Mouse (Mus musculus) granulocyte monocyte progenitor cell, adult 5-6 weeks (primary cell): ENCODE results near the gene Rnf214. TPM values are rescaled to one million over a fixed set of nuclear protein-coding genes. Genes with fewer than 3 reads are reported as not detected.

Experiments
- ATAC-seq: replicated peaks from 2 replicates; pipeline ENCODE4 v1.8.0; 2016; ENCODE audit warnings: mild to moderate bottlenecking, moderate TSS enrichment, inconsistent platforms; ENCODE audit not compliant: poor library complexity, severe bottlenecking
- total RNA-seq, 2 experiments: library from RNA; stranded (forward) in 1 of 2; stranded (reverse) in 1 of 2; fragments of 200-712, 200-1000 nt in 1 of 2; fragments of >200 nt in 1 of 2; fragmentation: Nextera tagmentation in 1 of 2; gene quantifications; 2 replicates each; pipeline ENCODE4 v1.2.3; 2014 to 2017

The Rnf214 gene
- total RNA-seq, 2 experiments from 2014 or later: 22.4 to 31.6 TPM

- ATAC-seq: peak; percentile 13; the same call in 1 of the 2 replicates
Measured at GRCm38 (mm10) chr9:45827663-45828290, 78.9 kb downstream of the Rnf214 start.

- peak; percentile 50 for ATAC-seq
Measured at GRCm38 (mm10) chr9:45818406-45819011, 88.2 kb downstream of the Rnf214 start.

GRCm38 (mm10) chr9:45815525-45815924 is 91.2 kb downstream of the Rnf214 start:
- peak; percentile 71 for ATAC-seq

- ATAC-seq: no peak
Measured at GRCm38 (mm10) chr9:45815113-45815512, 91.6 kb downstream of the Rnf214 start.

Other genes with a start within 250 kb of the Rnf214 start
- 19.8 and 22.3 TPM in 2 replicates for gene Cep164, start 78.2 kb downstream of the Rnf214 start, total RNA-seq (2014; fragmentation: Nextera tagmentation)
- gene Cep164, start 78.2 kb downstream of the Rnf214 start, total RNA-seq (2017): 18.5 and 22.1 TPM in 2 replicates
- 44.3 and 77.0 TPM in 2 replicates for gene Bace1, start 68.3 kb downstream of the Rnf214 start, total RNA-seq (2014; fragmentation: Nextera tagmentation)
- gene Bace1, start 68.3 kb downstream of the Rnf214 start, total RNA-seq (2017): 48.5 and 62.9 TPM in 2 replicates
- 12.6 and 30.7 TPM in 2 replicates for gene Pcsk7, start 414 bp downstream of the Rnf214 start, total RNA-seq (2014; fragmentation: Nextera tagmentation)
- gene Pcsk7, start 414 bp downstream of the Rnf214 start, total RNA-seq (2017): 11.3 and 13.9 TPM in 2 replicates
- gene Tagln, start 29.1 kb upstream of the Rnf214 start, total RNA-seq (2014; fragmentation: Nextera tagmentation): not detected in 2 replicates
- not detected in 2 replicates for gene Tagln, start 29.1 kb upstream of the Rnf214 start, total RNA-seq (2017)
- 31.0 and 57.9 TPM in 2 replicates for gene Sidt2, start 48.3 kb upstream of the Rnf214 start, total RNA-seq (2014; fragmentation: Nextera tagmentation)
- 18.7 and 29.3 TPM in 2 replicates for gene Sidt2, start 48.3 kb upstream of the Rnf214 start, total RNA-seq (2017)
- gene Pafah1b2, start 105.8 kb upstream of the Rnf214 start, total RNA-seq (2014; fragmentation: Nextera tagmentation): 30.6 and 32.3 TPM in 2 replicates
- gene Pafah1b2, start 105.8 kb upstream of the Rnf214 start, total RNA-seq (2017): 88.9 and 95.7 TPM in 2 replicates
- gene Sik3, start 105.9 kb upstream of the Rnf214 start, total RNA-seq (2014; fragmentation: Nextera tagmentation): 35.8 and 59.8 TPM in 2 replicates
- gene Sik3, start 105.9 kb upstream of the Rnf214 start, total RNA-seq (2017): 12.7 and 16.5 TPM in 2 replicates